Mouse (Mus musculus) megakaryocyte progenitor cell, adult 5-6 weeks (primary cell): ENCODE measurements around the gene Bsg. TPM values are rescaled to one million over a fixed set of nuclear protein-coding genes. Genes with fewer than 3 reads are reported as not detected.

Source experiments
- ATAC-seq: replicated peaks from 2 replicates; pipeline ENCODE4 v1.8.0; 2016; ENCODE audit warnings: mild to moderate bottlenecking, moderate TSS enrichment, inconsistent platforms; ENCODE audit not compliant: poor library complexity
- total RNA-seq, 2 experiments: library from RNA; stranded (forward) in 1 of 2; stranded (reverse) in 1 of 2; fragments of 157-497, 149-512 nt in 1 of 2; fragments of 200-1000 nt in 1 of 2; gene quantifications; 2 replicates each; pipeline versions ENCODE4 v1.2.3 to v1.2.4; 2015 to 2017

The Bsg gene
- total RNA-seq, 2 experiments from 2014 or later, result 272 to 471 TPM

DNA sequence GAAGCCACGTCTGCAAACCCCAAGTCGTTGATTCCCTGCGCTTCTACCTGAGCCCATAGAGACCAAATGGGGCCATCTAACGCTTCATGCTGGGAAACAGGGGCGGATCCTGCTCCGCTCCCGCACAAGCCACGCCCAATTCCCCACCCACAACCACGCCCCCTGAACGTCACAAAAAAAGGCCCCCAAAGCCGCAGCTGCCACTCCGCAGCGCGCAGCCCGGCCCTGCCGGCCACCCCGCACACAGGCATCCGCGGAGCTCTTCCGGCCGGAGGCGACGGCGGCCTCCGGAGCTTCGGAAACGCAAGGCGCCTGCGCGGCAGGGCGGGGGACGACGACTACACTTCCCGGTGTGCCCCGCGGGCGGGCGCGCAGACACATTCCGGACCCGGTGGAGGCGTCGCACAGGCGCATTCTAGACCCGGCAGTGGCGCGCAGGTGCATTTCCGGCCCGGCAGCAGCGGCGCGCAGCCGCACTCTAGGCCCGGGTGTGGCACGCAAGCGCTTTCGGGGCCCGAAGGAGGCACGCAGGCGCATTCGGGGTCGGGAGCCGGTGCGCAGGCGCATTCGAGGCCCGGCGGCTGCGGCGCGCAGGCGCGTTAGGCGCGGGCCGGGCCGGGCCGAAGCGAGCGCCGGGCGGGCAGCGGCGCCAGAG lies 22.6 kb upstream of the Bsg start, which contains the start of gene Cdc34:
TSS of gene Cdc34 (plus strand) at position 605 of the 655 bp plus-strand sequence.
- peak; percentile 82 for ATAC-seq

DNA sequence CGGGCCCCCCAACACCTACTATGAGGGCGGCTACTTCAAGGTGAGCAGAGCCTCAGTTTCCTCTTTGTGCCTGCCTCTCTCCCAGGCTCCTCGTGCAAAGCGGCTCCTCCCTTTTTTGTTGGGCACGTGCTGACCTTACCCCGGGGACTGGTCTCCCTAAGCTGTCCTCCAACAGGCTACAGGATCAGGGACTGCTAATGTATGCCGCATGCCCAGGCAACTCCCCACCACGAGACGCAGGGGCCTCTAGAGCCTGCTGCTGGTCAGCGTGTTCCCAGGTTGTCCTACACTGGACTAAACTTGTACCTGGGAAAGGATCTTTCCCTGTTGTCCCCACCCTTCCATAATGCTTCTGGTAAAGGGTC lies 21.8 kb upstream of the Bsg start:
- no peak for ATAC-seq

DNA sequence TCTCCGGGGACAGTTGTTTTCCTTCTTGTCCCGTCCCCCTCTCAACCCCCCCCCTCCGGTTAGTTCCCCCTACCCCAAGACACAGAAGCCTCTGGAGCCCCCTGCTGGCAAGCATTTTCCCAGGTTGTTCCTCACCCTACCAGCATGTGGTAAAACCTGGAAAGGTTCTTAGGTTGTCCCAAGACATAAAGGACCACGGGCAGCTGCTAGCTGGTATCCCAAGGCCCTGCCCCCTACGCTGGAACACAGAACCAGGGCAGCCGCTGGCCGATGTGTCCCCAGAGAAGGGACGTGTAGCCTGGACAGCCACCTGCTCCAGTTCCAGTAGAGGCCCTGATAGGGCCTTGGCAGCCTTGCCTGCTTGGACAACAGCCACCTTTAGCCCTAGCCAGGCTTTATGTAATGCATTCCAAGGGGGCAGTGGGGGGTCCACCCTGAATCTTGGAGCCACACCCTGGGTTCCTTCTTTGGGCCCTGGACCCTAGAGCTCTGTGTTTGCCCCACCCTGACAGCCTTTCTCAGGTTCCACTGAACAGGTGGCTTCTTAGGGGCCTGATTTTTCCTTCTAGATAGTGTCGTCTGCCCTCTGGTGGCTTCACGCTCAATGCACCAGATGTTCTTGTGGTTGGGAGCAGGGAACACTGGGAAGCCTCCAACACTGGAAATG lies 21.2 kb upstream of the Bsg start:
- peak; percentile 30 for ATAC-seq

DNA sequence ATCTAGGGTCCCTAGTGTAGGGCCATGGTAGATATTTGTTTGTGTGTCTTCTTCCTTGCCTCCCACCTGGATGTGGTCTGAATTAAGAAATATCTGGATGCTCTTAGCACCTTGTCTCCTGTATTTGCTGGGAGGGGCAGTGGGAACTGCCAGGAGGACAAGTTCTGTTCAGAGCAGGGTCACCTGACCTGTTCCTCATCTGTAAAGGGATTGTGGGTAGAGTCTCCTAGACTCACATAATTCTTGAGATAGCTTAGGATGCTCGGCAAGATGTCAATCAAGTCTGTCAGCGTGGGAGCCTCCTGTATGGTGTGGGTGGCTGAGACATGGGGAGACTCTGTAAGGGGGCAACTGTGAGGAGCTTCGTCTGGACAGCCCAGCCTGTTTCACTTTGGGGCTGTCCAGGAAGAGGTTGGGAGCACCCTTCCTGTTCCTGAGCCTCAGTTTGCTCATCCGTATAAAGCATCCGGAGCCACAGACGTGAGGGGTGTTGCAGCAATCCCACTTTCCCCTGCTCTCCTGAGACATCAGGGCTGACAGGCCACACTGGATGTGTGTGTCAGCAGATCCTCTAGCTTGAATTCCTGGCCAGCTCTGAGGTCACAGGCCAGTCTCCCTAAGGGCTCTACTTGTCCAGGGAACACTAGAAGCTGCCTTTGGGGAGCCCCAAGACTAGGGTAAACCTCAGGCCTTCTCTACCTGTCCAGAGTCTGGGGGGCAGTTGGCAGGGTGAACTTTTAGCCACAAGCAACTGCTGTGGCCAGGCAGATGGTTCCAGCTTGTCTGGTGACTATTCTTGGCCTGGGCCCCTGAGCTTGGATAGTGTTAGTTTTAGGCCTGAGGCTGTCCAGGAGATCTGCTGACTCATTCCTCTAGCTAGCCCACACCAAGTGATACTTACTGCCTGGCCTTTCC lies 20.3 kb upstream of the Bsg start:
- no peak for ATAC-seq

DNA sequence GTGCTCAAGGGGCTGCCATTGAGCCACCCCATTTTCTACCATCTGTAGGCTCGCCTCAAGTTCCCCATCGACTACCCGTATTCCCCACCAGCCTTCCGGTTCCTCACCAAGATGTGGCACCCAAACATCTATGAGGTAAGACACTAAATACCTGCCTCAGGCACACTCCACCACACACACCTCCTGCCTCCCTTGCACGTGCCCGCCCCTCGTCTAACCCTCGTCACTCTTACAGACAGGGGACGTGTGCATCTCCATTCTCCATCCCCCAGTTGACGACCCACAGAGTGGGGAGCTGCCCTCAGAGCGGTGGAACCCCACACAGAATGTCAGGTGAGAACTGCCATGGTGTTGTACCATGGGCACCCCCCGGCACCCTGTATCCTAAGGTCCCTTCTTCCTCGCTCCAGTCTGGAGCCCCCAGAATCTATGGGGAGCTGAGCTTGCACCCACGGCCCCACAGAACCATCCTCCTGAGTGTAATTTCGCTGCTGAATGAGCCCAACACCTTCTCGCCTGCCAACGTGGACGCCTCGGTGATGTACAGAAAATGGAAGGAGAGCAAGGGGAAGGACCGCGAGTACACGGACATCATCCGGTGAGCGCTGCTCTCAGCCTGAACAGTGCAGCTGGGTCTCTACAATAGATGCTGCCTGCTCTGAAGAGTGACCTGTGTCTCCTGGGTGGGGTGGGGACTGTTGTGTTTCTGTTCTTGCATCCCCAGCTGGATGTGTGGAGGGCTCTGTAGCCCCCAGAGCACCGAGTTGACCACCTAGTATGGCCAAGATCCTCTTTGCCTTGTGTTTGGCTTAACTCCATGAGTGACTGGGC lies 19.3 kb upstream of the Bsg start:
- no peak for ATAC-seq

DNA sequence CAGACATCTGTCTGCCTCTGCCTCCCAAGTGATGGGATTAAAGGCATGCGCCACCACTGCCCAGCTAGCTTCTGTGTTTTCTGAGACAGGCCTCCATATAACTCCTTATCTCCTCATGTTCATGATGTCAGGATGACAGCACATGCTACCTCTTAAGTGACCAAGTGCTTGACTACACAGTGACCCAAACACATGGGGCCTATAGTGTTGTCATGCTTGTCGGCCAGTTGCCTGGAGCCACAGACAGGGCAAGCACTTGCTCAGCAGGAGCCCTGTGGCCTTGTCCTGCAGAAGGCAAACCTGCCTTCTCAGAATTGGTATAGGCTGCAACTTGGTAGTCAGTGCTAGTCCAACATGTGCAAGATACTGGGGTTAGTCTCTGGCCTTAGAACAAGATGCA lies 18.1 kb upstream of the Bsg start:
- ATAC-seq, result no peak

DNA sequence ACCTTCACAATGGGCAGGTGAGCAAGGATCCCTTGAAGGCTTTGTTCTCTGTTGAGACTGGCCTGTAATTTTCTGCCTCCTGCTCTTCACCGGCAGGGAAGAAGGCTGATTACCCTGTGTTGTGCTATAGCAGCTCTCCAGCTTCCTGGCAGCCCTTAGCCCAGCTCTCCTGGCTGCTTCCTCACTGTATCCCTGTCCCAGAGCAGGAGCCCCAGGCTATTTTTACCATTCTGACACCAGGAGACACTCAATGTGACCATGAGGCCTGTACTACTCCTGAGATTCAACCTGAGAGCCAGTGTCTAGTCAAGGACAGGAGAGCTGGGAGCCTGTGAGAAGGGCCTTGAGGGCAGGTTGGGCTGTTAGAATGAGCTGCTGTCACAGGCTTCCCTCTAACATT lies 17.6 kb upstream of the Bsg start:
- ATAC-seq, result no peak

DNA sequence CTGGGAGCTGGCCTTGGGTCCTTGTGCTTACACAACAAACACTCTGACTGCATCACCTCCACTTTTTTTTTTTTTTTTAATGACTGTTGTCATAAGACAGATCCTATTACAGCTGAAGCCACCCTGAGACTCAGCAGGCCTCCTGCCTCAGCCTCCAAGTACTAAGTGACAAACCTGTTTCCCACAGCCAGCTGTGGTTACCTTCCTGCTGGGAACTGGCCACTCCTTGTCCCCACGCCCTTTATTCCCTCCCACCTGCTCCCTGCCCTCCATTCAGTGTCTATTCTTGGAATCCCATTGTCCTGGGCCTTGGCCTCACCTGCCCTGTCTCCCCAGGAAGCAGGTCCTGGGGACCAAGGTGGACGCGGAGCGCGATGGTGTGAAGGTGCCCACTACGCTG lies 16.8 kb upstream of the Bsg start:
- ATAC-seq, result no peak

DNA sequence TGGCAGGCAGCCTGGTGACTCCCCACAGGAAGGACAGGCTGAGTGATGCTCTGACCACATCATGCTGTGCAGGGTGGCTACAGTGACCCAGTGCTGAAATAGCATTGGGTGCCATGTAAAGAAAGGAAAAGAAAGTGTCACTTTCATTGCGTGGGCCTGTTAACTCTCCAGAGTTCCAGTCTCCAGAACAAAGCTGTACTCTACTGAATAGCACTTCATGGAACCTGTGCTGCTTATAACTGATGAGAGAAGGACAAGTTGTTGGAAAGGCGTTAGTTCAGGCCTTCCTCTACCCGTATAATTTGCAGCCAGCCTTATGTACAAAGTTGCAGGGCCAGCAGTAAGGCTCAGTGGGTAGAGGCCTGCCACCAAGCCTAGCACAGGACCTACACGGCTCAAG lies 15.6 kb upstream of the Bsg start, which contains the start of gene Gzmm:
TSS of gene Gzmm (plus strand) at position 301 of the 400 bp plus-strand sequence.
- ATAC-seq, result no peak

DNA sequence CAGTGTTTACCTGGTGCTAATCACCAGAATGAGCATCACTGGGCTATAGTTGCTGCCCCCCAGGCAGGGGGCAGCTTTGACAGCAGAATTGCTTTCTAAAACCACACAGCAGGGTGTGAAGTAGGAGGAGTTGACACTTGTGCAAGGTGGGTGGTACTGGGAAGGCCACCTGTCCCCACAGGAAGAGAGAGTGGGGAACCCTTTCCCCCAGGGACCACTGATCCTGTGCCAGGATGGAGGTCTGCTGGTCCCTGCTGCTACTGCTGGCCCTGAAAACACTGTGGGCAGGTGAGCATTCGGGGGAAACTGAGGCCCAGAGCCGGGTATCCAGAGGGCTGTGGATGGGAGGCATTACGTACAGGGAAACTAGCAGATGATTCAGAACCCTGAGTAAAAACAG lies 15.1 kb upstream of the Bsg start:
- no peak for ATAC-seq

DNA sequence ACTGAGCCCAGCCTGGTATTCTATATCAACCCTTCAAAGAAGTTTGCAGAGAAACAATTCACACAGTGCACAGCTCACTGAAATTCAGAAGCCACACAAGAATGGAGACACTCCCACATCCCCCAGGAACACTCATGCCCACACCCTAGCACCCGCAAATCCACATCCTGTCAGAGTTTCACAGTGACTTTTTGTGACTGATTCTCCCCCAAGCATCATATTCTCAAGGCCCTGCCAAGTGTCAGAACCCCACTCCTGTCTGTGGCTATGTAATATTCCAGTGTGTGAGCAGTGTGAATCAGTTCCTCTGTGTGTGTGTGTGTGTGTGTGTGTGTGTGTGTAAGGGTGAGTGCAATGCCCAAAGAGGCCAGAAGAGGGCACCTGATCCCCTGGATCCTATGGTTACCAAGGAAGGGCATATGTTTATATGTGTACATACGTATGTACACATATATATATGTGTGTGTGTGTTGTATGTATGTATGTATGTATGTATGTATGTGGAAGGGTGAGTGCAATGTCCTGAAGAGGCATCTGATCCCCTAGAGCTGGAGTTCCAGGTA lies 12.2 kb upstream of the Bsg start:
- ATAC-seq, result 0 out of 2 replicates have a peak, but pooled peaks have one; percentile 11

DNA sequence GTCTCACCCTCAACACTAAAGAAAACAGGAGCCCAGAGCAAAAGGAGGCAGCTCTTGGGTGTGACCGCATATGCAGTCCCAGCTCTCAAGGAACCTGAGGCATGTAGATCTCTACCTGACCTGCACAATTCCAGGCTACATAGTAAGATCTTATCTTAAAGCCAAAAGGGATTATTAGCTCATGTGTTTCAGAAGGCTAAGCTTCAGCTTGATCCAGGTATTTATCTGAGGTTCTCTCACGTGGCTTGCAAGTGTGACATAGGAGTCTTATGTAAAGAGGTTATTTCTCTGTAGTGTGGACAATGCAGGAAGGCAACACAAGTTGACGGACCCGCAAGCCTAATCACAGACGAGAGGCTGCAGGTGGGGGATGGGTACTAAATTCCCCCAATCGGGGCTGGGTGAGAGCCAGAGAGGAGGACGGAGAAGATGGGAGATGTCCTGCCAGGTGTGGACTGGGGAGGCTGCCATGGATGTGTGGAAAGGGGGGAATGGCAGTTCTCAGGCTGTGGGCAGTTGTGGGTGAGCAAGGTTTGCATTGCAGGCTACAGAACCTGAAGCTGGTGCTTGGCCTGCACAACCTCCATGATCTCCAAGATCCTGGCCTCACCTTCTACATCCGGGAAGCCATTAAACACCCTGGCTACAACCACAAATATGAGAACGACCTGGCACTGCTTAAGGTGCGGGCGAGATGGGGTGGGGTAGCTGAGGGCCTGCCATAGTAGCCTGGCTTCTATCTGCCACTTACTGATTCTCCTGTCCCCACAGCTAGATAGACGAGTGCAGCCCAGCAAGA lies 10.5 kb upstream of the Bsg start:
- ATAC-seq, result no peak

DNA sequence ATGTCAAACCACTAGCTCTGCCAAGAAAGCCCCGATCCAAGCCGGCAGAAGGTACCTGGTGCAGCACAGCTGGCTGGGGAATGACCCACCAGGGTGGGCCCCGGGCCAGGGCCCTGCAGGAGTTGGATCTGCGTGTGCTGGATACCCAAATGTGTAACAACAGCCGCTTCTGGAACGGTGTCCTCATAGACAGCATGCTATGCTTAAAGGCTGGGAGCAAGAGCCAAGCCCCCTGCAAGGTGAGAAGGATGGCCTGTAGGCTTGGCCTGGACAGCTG lies 10.0 kb upstream of the Bsg start:
- ATAC-seq, result no peak

DNA sequence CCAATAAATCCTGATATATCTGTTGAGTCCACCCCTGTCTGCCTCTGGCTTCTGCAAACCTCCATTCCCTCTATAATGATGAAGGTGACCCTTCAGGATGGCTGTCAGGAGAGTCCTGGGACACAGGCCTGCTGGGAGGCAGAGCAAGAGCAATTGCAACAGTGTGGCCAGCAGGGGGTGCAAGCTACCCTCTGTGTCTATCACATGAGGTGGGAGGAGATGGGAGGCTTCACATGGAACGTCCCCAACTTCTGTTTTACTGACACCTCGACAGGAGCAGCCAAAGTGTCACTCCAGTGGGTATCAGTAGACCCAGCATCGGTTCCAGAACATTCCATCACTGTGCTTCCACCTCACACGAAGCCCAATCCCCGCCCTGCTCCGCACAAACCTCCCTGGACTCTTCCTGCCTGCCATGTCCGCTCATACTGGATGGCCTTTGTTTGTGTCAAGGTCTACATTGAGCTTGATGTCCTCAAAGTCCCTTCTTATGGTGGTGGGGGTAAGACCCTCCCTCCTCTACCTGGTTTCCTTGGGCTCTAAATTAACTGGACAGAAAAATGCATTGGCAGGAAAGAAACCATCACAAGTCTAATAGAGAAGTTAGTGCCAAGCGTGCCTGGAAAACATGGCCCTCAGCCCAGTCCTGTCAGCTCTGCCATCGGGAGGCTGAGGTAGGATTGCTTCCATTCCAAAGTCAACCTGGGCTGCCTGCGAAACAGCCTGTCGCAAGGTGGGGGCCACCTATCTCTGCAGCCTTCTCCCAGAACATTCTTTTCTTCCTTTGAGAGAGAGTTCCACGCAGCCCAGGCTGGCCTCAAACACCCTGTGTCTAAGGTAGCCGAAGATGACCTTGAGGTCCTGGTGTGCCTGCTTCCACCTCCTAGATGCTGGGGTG lies 8.8 kb upstream of the Bsg start:
- ATAC-seq, result peak; percentile 94

DNA sequence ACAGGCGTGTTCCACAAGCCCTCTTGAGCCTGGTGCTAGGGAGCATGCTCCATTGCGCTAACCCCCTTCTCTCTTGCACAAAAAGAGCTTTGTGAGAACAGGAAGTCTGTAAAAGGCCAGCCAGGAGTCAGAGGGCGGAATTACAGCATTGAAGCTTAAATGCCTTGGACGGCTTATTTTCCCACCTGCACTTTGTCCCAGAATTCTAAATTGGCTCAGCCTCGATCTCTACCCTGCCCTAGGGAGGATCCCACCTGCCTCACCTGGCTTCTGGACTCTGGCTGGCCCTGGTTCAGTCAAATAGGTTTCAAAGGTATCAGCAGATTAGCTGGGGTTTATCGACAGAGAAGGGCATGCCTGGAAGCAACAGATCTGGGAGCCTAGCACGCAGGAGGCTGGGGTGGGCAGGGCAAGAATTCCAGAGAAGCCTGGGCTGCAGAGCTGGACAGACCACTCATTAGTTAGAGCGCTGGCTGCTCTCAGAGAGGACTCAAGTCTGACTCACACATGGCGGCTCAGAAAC lies 8.1 kb upstream of the Bsg start:
- ATAC-seq, result peak; percentile 50

DNA sequence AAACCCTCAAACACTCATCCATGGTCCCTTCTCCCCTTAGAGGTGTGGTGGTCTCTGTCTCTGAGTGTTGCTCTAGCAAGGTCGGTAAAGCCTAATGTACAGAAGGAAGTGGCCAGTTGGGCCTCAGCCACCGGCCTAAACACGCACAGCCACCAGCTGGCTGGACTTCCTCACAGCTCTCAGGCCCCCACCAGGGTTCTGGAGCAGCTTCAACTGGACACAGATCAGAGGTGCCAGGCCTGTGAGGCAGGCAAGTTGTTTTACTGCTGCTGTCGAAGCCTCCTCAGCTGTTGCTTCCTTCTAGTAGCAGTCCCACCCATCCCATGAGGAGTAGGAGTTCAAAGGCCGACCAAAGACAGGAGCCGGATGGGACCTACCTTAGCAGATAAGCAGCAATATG lies 6.4 kb upstream of the Bsg start:
- no peak for ATAC-seq

DNA sequence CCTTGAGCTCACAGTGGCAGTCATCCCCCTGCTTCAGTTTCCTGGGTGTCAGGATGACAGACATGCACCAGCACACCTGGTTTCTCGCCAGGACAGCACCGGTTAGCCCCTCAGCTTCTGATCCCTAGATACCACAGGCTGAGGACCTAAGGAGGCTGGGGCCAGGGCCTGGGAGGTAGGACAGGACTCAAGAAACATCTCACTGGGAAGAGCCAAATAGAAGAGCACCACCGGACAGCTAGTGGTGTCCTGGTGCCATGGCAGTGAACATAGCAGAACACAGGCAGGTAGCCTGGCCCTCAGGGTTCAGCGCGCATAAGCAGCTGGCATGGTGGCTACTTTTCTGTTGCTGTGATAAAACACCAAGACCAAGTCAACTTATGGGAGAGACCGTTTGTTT lies 5.8 kb upstream of the Bsg start:
- no peak for ATAC-seq

DNA sequence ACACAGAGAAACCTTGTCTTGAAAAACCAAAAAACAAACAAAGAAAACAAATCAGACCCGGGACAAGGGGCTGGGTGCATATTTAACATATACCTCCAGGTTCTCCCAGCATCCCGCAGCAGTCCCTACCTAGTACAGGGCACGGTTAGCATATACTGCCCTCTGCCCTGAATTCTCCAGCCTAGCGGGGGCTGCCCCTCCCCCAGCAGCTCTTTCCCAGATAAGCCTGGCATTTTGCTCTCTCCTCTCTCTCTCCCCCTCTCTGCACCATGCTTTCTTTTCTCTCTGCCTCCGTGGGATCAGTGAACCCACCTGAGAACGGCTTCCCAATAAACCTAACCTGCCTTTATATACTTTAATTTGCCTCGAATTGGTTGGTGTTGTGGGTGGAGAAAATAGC lies 3.6 kb upstream of the Bsg start:
- ATAC-seq, result no peak
